Mouse (Mus musculus) gastrocnemius, postnatal 25 days (tissue): ENCODE results near the gene Ric1. TPM values are rescaled to one million over a fixed set of nuclear protein-coding genes. Genes with fewer than 3 reads are reported as not detected.

ENCODE experiments used
- DNase-seq: peaks from one replicate; pipeline ENCODE4 v3.0.0; 2022
- long read RNA-seq, 2 experiments: library from polyadenylated mRNA; stranded (forward); transcript quantifications; one replicate each; pipeline ENCODE4 v2.0.0; 2021
- total RNA-seq, 2 experiments: library from RNA; stranded (reverse); gene quantifications; 1 replicate in 1 of 2; 2 replicates in 1 of 2; pipeline ENCODE4 v1.2.3; 2021

Ric1 gene
- 10 to 100 TPM; 22.5 to 23.8 TPM for total RNA-seq
- long read RNA-seq, experiment 1, full-length matches to known transcripts: 1 of 3 reads
- long read RNA-seq, experiment 1, partial matches to known transcripts: 0 of 3 reads
- long read RNA-seq, experiment 1, other reads (novel, unspliced or antisense): 2 of 3 reads
- long read RNA-seq, experiment 2, full-length matches to known transcripts: 3 of 8 reads
- long read RNA-seq, experiment 2, partial matches to known transcripts: 1 of 8 reads
- long read RNA-seq, experiment 2, other reads (novel, unspliced or antisense): 4 of 8 reads

DNA sequence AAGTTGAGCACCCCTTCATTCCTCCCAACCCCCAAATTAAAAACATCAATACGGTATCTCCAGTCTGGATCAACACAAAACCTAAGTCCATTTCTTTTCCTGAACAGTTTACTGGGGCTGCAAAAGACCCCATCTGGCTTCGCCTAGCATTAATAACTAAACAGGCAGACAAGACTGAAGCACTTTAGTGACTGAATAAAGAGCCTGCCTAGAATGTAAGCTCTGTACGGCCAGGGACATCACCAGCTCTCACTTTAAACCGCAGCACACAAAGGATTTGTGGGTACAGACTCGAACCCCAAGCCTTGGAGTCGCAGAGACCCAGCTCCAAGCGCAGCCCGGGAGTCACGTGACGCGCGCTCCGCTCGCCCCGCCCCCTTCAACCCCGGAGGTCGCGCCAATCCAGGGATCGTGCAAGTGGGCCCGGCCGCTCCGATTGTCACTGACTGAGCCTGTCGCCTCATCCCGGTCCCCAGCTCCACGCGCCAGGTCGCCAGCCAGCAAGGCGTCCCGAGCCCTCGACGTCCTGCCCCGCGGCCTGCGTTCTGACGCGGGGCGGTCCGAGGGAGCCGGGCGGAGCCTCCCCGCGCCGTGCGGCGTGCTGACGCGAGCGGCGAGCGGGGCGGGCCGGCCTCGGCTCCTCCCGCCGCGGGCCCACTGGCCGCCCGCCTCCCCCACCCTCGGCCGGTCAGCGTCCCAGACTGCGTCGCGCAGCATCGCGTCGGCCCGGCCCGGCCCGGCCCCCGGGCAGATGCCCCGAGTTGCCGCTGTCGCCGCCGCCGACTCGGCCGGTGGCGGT, at the start of gene Ric1:
Gene Ric1, plus strand, starts transcription at position 646 of the 799 bp plus-strand sequence.
- peak; percentile 92 for DNase-seq

DNA sequence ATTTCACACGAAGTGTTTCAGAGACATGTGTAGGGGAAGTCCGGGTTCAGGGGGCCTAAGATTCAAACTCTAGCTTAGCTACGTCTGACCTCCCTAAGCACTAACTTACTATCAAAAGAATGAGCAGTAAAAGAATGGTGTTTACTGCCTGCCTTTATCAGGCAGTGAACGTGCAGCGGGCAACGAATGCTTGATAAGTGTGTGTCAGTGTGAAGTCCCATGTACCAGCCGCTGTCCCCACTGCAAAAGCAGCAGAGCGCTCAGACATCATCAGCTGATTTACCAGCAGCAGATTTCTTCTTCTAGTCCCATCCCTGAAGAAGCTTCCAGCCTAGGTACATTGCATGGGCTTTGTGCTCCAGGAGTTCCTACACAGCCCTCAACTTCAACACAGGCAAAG, 49.7 kb upstream of the Ric1 start:
- no peak for DNase-seq

DNA sequence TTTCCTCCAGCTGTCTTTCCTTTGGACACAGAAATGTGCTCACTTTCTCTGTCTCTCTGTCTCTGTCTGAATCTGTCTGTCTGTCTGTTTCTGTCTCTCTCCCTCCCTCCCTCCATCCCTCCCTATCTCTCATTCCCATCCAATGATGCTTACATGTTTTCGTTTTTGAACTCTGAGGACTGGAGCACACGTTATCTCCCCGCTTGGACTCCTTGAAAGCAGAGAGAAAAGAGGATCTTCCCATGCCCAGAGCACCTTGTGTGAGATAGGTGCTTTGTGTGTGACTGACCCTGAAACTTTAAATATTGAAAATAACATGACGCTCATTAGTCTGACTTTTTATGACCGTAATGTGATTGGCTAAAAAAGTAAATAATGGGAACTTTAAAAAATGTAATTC, 49.1 kb upstream of the Ric1 start:
- DNase-seq: no peak

DNA sequence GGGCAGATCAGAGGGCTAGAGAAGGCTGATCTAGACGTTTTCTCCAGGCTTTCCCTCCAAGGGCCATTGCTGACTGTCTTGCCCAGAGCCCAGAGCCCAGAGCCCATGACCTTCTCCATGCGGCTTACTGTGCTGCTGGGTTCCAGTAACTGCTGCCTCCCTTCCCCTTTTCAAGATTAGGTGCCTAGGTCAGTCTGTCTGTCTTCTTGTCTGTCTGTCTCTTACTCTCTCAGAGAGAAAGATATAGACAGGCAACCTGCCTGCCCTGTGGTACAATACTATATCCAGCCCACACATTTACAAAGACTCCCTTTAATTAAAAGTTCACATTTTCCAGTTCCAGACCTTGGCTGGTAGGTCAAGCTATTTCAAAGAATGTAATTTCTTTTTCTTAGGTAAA, 47.3 kb upstream of the Ric1 start:
- no peak for DNase-seq

DNA sequence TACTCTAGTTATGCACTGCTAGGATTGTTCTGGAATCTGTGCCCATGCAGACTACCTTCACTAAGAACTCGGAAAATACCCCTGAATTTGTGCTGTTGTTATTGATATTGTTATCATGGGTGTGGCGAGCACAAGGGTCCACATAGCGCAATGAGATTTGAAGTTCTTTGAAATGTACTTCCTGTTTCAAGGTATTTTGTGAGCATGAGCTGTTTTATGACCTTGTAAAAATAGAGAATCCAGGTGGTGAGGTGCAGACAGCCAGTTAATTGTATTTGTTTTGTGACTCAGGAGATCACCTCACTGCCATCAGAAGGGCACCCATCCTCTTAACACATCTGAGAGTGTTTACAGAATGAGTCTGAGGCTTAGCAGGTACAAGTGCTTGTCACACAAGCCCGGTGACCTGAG, 46.9 kb upstream of the Ric1 start:
- no peak for DNase-seq

DNA sequence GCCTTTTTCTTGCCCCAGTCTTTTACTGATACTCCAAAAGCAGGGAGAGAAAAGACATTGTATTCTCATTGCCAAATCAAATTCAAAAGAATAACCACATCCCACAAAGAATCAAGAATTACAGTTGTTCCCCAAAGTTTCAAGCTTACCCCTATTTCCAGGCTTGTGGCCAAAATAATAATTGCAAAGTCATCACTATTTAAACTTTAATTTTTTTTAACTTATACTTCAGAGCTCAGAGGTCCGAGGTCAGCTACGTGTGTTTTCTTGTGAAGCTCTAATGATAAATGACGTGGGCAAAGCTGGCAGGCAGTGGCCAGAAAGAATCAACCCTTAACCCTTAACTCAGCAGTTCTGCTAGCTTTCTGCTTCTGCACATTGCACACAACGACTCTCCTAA, 43.5 kb upstream of the Ric1 start:
- no peak for DNase-seq

DNA sequence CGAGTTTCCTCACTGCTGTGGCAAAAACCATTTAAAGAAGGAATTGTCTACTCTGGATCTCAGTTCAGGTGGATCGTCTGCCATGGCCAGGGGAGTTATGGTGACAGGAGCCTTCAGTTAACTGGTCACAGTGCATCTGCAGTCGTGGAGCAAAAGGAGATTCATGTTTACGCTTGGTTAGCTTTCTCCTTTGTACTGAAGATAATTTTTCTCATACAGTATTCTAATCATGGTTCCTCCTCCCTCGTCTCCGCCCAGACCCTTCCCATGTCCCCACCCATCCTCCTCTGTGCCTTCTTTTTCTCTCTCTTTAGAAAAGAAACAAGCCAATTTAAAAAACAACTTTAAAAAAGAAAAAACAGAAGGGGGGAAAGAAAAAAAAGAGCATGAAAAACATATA, 40.5 kb upstream of the Ric1 start:
- DNase-seq: no peak

DNA sequence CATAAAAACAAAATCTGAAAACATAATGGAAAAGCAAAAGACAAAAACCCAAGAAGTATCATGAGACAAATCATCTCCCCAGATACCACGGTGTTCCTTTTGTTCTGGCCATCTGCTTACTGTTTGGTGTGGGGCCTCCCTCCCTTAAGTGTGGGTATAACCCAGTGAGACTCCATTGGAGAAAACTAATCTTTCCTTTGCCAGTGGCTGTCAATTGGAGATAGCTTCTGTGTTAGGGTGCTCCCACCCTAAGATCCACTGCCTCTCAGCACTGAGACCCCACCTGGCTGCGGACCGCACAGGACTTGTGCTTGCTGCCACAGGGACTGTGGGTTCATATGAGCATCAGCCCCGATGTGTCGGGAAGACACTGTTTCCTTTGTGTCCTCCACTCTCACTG, 39.9 kb upstream of the Ric1 start:
- no peak for DNase-seq

DNA sequence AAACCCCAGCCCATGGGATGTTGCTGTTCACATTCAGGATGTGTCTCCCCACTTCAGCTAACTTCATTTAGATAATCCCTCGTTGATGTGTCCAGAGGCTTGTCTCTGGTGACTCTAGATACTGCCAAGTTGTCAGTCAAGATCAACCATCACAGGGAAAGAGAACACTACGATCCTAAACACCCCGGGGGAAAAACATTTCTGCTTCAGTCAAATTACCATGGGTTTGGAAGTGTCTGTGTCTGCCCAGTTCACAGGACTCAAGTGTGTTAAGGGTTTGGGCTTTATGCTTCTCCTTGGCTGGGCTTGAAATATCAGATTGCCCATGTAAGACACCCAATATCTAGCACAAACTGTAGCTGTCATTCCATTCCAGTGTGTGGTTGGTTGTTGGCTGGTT, 39.4 kb upstream of the Ric1 start:
- DNase-seq: no peak

DNA sequence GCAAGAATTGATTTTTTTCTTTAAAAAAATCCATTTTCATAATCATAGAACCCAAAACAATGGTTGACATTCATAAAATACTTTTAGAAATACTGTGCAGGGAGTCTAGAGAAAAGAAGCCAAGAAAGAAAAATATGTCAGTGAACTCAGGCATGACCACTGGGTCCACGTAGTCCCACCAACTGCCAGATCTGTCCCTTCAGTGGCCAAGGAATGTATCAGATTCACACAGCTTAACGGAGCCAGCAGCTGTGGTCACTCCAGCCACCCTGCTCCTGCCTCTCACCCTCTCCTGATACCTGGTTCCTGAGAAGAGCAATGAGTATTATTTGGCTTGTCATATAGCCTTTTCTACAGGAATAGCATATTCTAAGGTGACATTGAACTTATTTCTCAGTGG, 38.7 kb upstream of the Ric1 start:
- peak; percentile 55 for DNase-seq

DNA sequence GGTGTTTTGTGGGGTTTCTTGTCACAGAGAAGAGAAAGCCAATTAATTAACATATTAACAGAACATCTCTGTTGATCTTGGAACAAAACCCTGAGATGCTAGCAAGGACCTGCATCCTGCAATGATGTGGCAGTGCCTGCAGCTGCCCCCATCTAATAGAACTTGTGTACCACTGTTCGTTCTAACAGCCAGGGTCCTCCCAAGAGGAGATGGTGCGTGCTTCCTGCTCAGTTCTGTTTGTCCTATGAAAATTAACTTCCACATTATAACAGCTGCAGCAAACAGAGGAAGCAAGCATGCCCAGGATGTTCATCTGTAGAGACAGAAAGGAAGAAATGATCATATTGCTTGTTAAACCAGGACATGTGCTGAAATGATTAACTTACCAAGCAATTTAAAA, 37.5 kb upstream of the Ric1 start:
- DNase-seq: no peak

DNA sequence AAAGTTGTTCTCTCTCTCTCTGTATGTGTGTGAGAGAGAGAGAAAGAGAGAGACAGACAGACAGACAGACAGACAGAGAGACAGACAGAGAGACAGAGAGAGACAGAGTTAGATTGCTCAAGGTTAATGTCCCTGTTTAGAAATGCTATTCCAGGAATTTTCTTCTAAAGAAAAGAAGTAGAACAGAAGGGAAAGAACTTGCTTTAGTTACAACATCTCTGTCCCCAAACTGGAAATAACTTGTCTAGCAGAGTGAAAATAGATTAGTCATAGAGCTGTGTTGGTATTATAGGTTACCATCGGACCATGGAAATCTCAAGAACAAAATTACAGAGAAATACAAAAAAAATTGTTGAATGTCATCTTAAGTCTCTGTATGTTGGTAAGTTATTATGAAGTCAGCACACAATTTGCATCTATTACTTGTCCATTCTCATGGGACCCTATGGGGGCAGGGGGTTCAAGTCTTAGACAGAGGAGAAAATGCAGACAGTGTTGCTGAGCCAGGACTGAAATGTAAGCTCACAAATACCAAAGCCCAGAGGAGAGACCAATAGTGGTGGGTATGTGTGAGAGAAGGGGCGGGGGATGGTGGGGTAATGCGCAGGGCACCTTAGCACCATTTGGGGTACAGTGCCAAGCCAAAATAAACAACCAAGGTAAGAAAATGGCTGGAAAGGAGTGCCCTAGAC, 36.7 kb upstream of the Ric1 start:
- no peak for DNase-seq

DNA sequence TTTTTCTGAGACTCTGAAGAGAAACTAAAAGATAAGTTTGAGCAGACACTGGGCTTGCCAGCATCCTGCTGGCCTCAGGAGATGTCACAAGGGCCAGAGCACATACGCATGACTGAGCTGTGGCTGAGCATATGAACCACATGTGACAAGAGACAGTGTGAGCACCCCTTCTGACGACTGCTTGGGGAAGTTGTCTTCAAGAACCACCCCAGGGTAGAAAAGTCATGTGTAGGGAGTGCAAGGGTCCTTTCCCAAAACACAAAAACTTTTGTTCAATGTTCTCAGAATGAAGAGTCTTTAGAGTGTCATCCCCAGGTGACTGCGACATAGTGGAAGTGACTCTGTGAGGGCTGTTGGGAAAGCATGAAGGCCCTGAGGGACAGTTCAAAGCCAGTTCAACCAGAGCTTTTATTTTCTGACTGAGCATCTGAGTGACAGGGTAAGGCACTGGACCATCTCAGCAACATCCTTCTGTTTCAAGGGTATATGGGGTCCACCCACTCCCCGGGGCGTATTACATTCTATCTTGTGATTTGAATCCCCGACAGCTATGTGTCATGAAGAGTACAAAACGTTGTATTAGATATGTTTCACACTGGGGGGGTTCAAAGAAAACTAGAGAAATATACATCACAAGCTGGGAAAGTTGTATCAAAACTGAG, 35.4 kb upstream of the Ric1 start:
- no peak for DNase-seq

DNA sequence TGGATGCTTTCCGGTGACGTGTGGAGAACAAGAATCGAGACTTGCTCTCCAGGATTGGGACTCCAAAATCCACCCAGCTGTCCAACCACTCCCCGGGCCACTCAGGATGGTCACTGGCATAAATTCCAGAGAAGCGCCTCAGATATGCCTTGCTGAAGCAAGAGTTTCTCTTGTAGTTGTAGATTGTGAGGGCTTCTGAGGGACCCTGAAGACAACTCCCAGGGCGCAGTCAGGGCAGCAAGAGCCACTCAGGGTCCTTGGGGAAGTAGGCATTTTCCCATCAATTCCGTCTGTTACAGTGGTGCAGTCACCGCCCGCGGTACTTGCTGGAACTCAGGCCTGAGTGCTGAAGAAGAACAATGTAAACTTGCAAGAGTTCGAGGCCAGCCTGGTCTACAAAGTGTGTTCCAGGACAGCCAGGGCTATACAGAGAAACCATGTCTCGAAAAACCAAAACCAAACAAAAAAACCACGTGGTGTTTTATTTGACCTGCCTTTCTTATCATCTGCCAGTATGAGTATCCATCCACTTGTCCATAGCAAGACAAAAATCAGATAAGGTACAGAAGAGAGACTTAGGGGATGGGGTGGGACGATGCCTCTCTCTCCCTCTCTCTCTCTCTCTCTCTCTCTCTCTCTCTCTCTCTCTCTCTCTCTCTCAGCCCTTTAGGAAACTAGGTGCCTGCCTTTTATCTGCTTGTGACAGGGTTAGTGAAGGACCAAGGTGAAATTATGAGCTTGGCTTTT, 34.6 kb upstream of the Ric1 start:
- DNase-seq: no peak

DNA sequence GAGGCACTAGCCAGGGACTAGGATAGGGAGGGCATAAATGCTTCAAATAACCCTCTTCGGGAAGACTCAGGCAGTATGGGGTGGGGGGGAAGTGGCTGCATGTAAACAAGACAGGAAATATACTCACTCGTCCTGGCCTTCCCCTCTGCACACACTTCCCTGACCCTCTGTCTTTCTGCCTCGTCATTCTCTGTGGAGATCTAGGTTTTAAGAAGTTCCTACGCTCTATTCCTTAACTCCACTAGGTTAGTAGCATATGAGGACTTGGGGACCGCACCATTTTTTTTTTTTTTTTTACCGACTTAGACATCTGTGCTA, 34.0 kb upstream of the Ric1 start:
- no peak for DNase-seq

DNA sequence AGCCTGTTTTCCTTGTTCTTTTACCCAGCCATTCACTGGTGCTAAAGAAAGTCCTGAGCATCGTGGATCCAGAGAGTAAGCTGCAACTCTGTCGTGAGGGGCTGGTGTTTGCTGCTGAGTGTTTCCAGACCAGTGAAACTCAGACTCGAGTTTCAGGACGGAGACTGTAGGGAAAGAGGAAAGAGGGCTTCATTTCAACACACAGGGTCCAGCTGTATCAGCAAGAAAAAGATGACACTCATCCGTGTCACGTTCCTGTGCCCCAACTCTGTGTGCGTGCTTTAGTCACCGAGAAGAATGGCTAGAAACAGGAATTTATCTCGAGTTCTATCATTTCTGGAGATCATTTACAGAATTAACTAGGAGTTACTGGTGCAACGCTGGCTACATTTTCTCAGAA, 33.7 kb upstream of the Ric1 start:
- DNase-seq: no peak

DNA sequence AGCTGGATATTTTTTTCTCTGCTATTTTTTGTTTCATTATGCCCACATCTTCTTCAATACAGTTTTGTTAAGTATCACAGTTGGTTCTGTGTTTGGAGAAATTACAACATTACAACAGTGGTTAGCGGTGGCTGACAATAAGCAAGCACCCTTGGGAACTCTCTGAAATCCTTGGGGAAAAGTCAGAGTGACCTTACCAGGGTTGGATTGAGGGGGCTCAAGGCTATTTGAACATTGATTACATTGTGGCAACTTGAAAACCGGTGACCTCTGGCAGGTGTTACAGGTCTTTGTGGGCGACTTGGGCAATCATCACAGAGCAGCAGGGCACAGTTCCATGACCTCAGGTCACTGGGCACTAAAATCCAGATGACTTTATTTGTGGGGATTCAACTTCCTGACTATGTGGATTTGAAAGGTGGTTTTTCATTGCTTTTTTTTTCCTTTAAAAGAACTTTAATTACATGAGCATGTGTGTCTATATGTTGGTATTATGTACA, 32.2 kb upstream of the Ric1 start:
- no peak for DNase-seq

DNA sequence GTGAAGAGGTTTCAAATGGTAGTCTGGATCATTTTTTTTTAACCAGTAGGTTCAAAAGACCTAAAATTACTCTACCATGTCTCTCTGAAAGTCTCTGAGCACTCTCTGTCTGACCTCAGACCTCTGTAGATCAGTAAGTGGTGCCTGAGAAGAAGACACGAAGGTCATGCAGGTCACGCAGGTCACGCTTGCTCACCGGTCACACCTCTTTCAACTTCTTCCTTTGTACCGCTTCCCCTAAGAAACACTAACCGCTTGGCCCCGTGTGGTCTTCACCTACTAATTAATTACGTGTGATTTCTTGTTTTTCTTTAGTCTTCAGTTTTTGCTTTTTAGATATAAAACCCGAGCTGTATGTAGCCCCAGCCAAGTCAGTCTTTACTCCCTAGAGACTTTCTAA, 30.6 kb upstream of the Ric1 start:
- no peak for DNase-seq

DNA sequence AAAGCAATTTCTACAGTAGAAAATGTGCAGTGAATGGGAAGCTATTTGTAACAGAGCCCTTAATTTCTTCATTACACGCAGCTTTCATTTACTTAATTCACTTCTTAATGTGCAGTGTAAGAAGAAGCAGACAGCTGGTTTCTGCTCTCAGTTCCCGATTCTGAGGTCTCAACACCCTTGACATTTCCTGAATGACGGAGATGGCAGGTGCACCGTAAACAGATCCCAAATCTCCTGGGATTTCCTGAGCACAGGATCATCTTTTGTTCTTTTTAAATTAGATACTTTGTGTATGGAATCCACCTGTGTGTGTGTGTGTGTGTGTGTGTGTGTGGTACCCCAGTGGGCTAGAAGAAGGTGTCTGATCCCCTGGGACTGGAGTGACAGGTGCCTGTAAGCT, 27.6 kb upstream of the Ric1 start:
- no peak for DNase-seq

DNA sequence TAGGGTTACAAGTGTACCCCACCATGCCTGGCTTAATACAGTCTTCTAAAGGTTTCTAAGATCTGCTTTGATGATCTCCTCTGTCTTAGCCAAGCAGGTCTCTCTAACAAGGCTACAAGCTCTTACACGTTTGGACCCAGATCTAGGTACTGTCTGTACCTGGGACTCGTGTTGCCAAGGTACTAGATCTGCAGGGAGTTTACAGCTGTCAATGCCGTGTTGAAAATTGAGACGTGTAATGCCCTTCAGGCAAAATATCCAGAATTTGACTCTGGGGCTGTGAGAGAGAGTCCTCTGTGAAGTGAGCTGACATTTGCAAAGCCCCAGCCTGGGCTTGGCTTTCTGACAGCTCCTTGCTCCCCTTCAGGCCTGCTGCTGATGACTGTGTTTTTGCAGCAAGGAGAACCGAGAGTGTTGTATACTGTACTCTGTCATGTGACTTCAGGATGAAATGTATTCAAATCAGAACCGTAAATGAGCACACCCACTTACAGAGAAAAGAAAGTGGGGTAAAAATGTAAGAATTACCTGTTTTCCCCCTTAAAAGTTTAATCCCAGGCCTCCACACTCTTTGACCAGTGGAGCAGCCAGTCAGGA, 26.0 kb upstream of the Ric1 start:
- no peak for DNase-seq

DNA sequence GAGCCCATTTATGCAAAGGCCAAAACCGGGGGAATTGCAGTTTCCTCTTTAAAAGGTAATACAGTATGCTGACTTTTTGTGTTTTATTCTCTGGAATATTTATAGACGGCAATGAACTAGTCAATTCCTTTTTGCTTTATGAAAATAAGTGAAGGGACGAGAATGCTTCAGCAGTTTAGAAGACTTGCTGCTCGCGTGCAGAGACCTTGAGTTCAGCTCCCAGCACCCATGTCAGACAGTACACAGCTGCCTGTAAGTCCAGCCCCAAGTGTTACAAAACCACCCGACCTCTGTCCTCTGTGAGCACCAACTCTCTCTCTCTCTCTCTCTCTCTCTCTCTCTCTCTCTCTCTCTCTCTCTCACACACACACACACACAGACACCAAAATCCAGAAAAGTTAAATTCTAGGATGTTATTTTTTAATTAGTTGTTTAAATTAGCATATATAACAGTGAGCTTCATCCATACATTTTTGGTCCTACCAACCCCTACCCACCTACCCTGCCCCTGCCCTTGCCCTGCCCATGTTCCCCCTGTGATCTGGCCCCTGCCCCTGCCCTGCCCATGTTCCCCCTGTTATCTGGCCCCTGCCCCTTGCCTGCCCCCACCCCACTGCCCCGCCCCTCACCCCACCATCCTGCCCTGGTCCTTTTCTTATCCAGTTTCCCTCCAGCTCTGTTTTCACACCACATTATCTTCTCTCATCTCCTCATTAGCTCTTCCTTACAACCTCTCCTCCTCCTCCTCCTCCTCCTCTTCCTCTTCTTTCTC, 25.1 kb upstream of the Ric1 start:
- no peak for DNase-seq
